Mouse (Mus musculus): ENCODE results near the gene Olfr476. TPM values are rescaled to one million over a fixed set of nuclear protein-coding genes. Genes with fewer than 3 reads are reported as not detected.
"Not testable (repeated sequence)": the region's sequence is repeated elsewhere in the genome, so short reads cannot be mapped to it uniquely, and the experiment has no call there.

The Olfr476 gene
- polyA plus RNA-seq (2015; fragmentation: Nextera tagmentation; extraction: Ambion mirVana) = not detected in 2 replicates

GRCm38 (mm10) chr7:107964503-107964902 is at the start of gene Olfr476:
Olfr476 (plus strand) TSS chr7:107964803.
- Histone ChIP-seq H3K27me3 (no peaks in the 10 kb centered on the region), H3K4me3 (replicated peaks) (no peak within 1 kb of the TSS), H3K27ac (no peak within 1 kb of the TSS), H3K4me1 (replicated peaks) (no peaks in the 10 kb centered on the region), H3K9me3 (no peaks in the 10 kb centered on the region), H3K9ac (replicated peaks) (no peak within 1 kb of the TSS), H3K4me2 (replicated peaks) (no peak within 1 kb of the TSS), H3K36me3 (no peaks in the 10 kb centered on the region)
- ATAC-seq = no peak
- WGBS = 55% methylated on average over 1 of the region's 1 CpGs

GRCm38 (mm10) chr7:107930146-107930545 is 34.5 kb upstream of the Olfr476 start, which contains the start of gene Olfr473:
Olfr473 (plus strand) TSS chr7:107930446.
- Histone ChIP-seq H3K27me3 (no peaks in the 10 kb centered on the region), H3K4me1 (replicated peaks) (no peaks in the 10 kb centered on the region), H3K9ac (replicated peaks) (no peak within 1 kb of the TSS), H3K4me2 (replicated peaks) (no peak within 1 kb of the TSS), H3K9me3 (no peaks in the 10 kb centered on the region), H3K4me3 (replicated peaks) (no peak within 1 kb of the TSS), H3K27ac (no peak within 1 kb of the TSS), H3K36me3 (no peaks in the 10 kb centered on the region)
- 95% methylated on average over 1 of the region's 1 CpGs for WGBS
- no peak for ATAC-seq

GRCm38 (mm10) chr7:107952539-107952938 is 12.1 kb upstream of the Olfr476 start:
- not testable (repeated sequence) for H3K4me1 ChIP-seq (replicated peaks); H3K27me3 ChIP-seq; H3K27ac ChIP-seq; H3K9ac ChIP-seq (replicated peaks); H3K4me3 ChIP-seq (replicated peaks); ATAC-seq; H3K9me3 ChIP-seq; H3K4me2 ChIP-seq (replicated peaks); H3K36me3 ChIP-seq
- WGBS = 97% methylated on average over 12 of the region's 12 CpGs

- H3K27ac ChIP-seq = no peak within 1 kb of the TSS
- H3K4me2 ChIP-seq (replicated peaks) = no peak within 1 kb of the TSS
- 95% methylated on average over 1 of the region's 1 CpGs for WGBS
- no peaks in the 10 kb centered on the region for H3K36me3 ChIP-seq
- H3K4me3 ChIP-seq (replicated peaks) = no peak within 1 kb of the TSS
- no peak for ATAC-seq
- no peak within 1 kb of the TSS for H3K9ac ChIP-seq (replicated peaks)
- H3K4me1 ChIP-seq (replicated peaks) = no peaks in the 10 kb centered on the region
- no peaks in the 10 kb centered on the region; the same call in 1 of the 2 replicates for H3K9me3 ChIP-seq
- H3K27me3 ChIP-seq = no peaks in the 10 kb centered on the region
Observed at GRCm38 (mm10) chr7:107954343-107954742, 10.3 kb upstream of the Olfr476 start, which contains the start of gene Olfr474. Olfr474 (plus strand) TSS chr7:107954643.

GRCm38 (mm10) chr7:107986393-107986792 is 21.8 kb downstream of the Olfr476 start, which contains the start of gene Olfr477:
Olfr477 (plus strand) TSS chr7:107986693.
- ATAC-seq = no peak
- Histone ChIP-seq H3K9me3 (no peaks in the 10 kb centered on the region), H3K4me3 (replicated peaks) (no peak within 1 kb of the TSS), H3K27me3 (no peaks in the 10 kb centered on the region), H3K9ac (replicated peaks) (no peak within 1 kb of the TSS), H3K4me1 (replicated peaks) (no peaks in the 10 kb centered on the region), H3K36me3 (no peaks in the 10 kb centered on the region), H3K27ac (no peak within 1 kb of the TSS), H3K4me2 (replicated peaks) (no peak within 1 kb of the TSS)
- 88% methylated on average over 2 of the region's 2 CpGs for WGBS

- H3K9me3 ChIP-seq; H3K36me3 ChIP-seq; ATAC-seq; H3K27ac ChIP-seq; H3K4me3 ChIP-seq (replicated peaks); H3K4me1 ChIP-seq (replicated peaks); H3K4me2 ChIP-seq (replicated peaks); H3K27me3 ChIP-seq; H3K9ac ChIP-seq (replicated peaks): not testable (repeated sequence)
Observed at GRCm38 (mm10) chr7:108014256-108014655, 49.7 kb downstream of the Olfr476 start.

Other genes starting within 250 kb of the Olfr476 start
- gene Cyb5r2, start 206.8 kb upstream of the Olfr476 start, polyA plus RNA-seq (2015; fragmentation: Nextera tagmentation; extraction: Ambion mirVana) = 0.06 and 0.08 TPM in 2 replicates
- gene Ovch2, start 163.6 kb upstream of the Olfr476 start, polyA plus RNA-seq (2015; fragmentation: Nextera tagmentation; extraction: Ambion mirVana) = not detected in 2 replicates
- not detected in 2 replicates for gene Olfr467, start 152.5 kb upstream of the Olfr476 start, polyA plus RNA-seq (2015; fragmentation: Nextera tagmentation; extraction: Ambion mirVana)
- gene Olfr469, start 139.3 kb upstream of the Olfr476 start, polyA plus RNA-seq (2015; fragmentation: Nextera tagmentation; extraction: Ambion mirVana) = not detected in 2 replicates
- not detected in 2 replicates for gene Olfr470, start 117.3 kb upstream of the Olfr476 start, polyA plus RNA-seq (2015; fragmentation: Nextera tagmentation; extraction: Ambion mirVana)
- gene Olfr472, start 66.9 kb upstream of the Olfr476 start, polyA plus RNA-seq (2015; fragmentation: Nextera tagmentation; extraction: Ambion mirVana) = not detected in 2 replicates
- not detected in 2 replicates for gene Olfr473, start 34.4 kb upstream of the Olfr476 start, polyA plus RNA-seq (2015; fragmentation: Nextera tagmentation; extraction: Ambion mirVana)
- gene Olfr474, start 10.2 kb upstream of the Olfr476 start, polyA plus RNA-seq (2015; fragmentation: Nextera tagmentation; extraction: Ambion mirVana) = not detected in 2 replicates
- gene Olfr477, start 21.9 kb downstream of the Olfr476 start, polyA plus RNA-seq (2015; fragmentation: Nextera tagmentation; extraction: Ambion mirVana) = not detected in 2 replicates
- gene Olfr478, start 69.2 kb downstream of the Olfr476 start, polyA plus RNA-seq (2015; fragmentation: Nextera tagmentation; extraction: Ambion mirVana) = not detected in 2 replicates
- not detected in 2 replicates for gene Olfr479, start 85.9 kb downstream of the Olfr476 start, polyA plus RNA-seq (2015; fragmentation: Nextera tagmentation; extraction: Ambion mirVana)
- not detected in 2 replicates for gene Olfr480, start 102.5 kb downstream of the Olfr476 start, polyA plus RNA-seq (2015; fragmentation: Nextera tagmentation; extraction: Ambion mirVana)
- gene Olfr481, start 115.1 kb downstream of the Olfr476 start, polyA plus RNA-seq (2015; fragmentation: Nextera tagmentation; extraction: Ambion mirVana) = not detected in 2 replicates
- gene Olfr482, start 132.8 kb downstream of the Olfr476 start, polyA plus RNA-seq (2015; fragmentation: Nextera tagmentation; extraction: Ambion mirVana) = 0.08 TPM in 1 of 2 replicates, not detected in the other
- not detected in 2 replicates for gene Olfr483, start 136.0 kb downstream of the Olfr476 start, polyA plus RNA-seq (2015; fragmentation: Nextera tagmentation; extraction: Ambion mirVana)
- not detected in 2 replicates for gene Olfr484, start 162.6 kb downstream of the Olfr476 start, polyA plus RNA-seq (2015; fragmentation: Nextera tagmentation; extraction: Ambion mirVana)
- not detected in 2 replicates for gene Olfr485, start 195.1 kb downstream of the Olfr476 start, polyA plus RNA-seq (2015; fragmentation: Nextera tagmentation; extraction: Ambion mirVana)
- gene Olfr486, start 207.9 kb downstream of the Olfr476 start, polyA plus RNA-seq (2015; fragmentation: Nextera tagmentation; extraction: Ambion mirVana) = not detected in 2 replicates
- gene Olfr487, start 249.8 kb downstream of the Olfr476 start, polyA plus RNA-seq (2015; fragmentation: Nextera tagmentation; extraction: Ambion mirVana) = not detected in 2 replicates

Data from midbrain, embryonic 13.5 days (tissue).